Mouse (Mus musculus): ENCODE data around the gene Ralgps2.
A peak's percentile ranks its signal among the peaks of the same experiment; 100 is the strongest.

The Ralgps2 gene

GRCm38 (mm10) chr1:156955926-156956760 is 16.7 kb upstream of the Ralgps2 start:
- peak; percentile 8 to 15 for DNase-seq (ENCODE audit: low spot score in 2 of 2)

- no peak for DNase-seq (ENCODE audit: low spot score in 2 of 2)
Measured at GRCm38 (mm10) chr1:156954216-156954615, 14.8 kb upstream of the Ralgps2 start.

- no peak for DNase-seq (ENCODE audit: low spot score in 2 of 2)
Measured at GRCm38 (mm10) chr1:156950354-156950753, 10.9 kb upstream of the Ralgps2 start.

GRCm38 (mm10) chr1:156940584-156940983 is 1.2 kb upstream of the Ralgps2 start:
- no peak for DNase-seq (ENCODE audit: low spot score in 2 of 2)

GRCm38 (mm10) chr1:156940142-156940522 is 706 bp upstream of the Ralgps2 start:
- DNase-seq (ENCODE audit: low spot score in 2 of 2) = no peak

- peak; percentile 19 to 23 for DNase-seq (ENCODE audit: low spot score in 2 of 2)
Measured at GRCm38 (mm10) chr1:156938705-156939242, 652 bp downstream of the Ralgps2 start.

- DNase-seq (ENCODE audit: low spot score in 2 of 2) = no peak
Measured at GRCm38 (mm10) chr1:156937436-156937835, 2.0 kb downstream of the Ralgps2 start.

GRCm38 (mm10) chr1:156933712-156934111 is 5.7 kb downstream of the Ralgps2 start:
- no peak for DNase-seq (ENCODE audit: low spot score in 2 of 2)

- no peak for DNase-seq (ENCODE audit: low spot score in 2 of 2)
Measured at GRCm38 (mm10) chr1:156932036-156932774, 7.2 kb downstream of the Ralgps2 start.

- no peak for DNase-seq (ENCODE audit: low spot score in 2 of 2)
Measured at GRCm38 (mm10) chr1:156931106-156931870, 8.1 kb downstream of the Ralgps2 start.

- no peak for DNase-seq (ENCODE audit: low spot score in 2 of 2)
Measured at GRCm38 (mm10) chr1:156930263-156930662, 9.2 kb downstream of the Ralgps2 start.

GRCm38 (mm10) chr1:156928255-156928654 is 11.2 kb downstream of the Ralgps2 start:
- no peak for DNase-seq (ENCODE audit: low spot score in 2 of 2)

- no peak for DNase-seq (ENCODE audit: low spot score in 2 of 2)
Measured at GRCm38 (mm10) chr1:156923511-156923910, 15.9 kb downstream of the Ralgps2 start.

- DNase-seq (ENCODE audit: low spot score in 2 of 2) = no peak
Measured at GRCm38 (mm10) chr1:156922921-156923320, 16.5 kb downstream of the Ralgps2 start.

- peak; percentile 15 to 25 for DNase-seq (ENCODE audit: low spot score in 2 of 2)
Measured at GRCm38 (mm10) chr1:156921290-156921994, 18.0 kb downstream of the Ralgps2 start.

GRCm38 (mm10) chr1:156917460-156917859 is 22.0 kb downstream of the Ralgps2 start:
- peak in 1 of 2 experiments; percentile 53 for DNase-seq (ENCODE audit: low spot score in 2 of 2)

- no peak for DNase-seq (ENCODE audit: low spot score in 2 of 2)
Measured at GRCm38 (mm10) chr1:156916361-156916760, 23.1 kb downstream of the Ralgps2 start.

- DNase-seq (ENCODE audit: low spot score in 2 of 2) = no peak
Measured at GRCm38 (mm10) chr1:156914942-156915341, 24.5 kb downstream of the Ralgps2 start.

GRCm38 (mm10) chr1:156913190-156913589 is 26.2 kb downstream of the Ralgps2 start:
- no peak for DNase-seq (ENCODE audit: low spot score in 2 of 2)

- DNase-seq (ENCODE audit: low spot score in 2 of 2) = no peak
Measured at GRCm38 (mm10) chr1:156910948-156911347, 28.5 kb downstream of the Ralgps2 start.

- DNase-seq (ENCODE audit: low spot score in 2 of 2) = no peak
Measured at GRCm38 (mm10) chr1:156909866-156910265, 29.6 kb downstream of the Ralgps2 start.
